Mouse (Mus musculus) retina, postnatal 1 day (tissue): ENCODE measurements around the gene Igfbp4.

ENCODE experiments used
- DNase-seq: peaks from one replicate; pipeline ENCODE4 v3.0.0-alpha.2; 2012

Igfbp4 gene

DNA sequence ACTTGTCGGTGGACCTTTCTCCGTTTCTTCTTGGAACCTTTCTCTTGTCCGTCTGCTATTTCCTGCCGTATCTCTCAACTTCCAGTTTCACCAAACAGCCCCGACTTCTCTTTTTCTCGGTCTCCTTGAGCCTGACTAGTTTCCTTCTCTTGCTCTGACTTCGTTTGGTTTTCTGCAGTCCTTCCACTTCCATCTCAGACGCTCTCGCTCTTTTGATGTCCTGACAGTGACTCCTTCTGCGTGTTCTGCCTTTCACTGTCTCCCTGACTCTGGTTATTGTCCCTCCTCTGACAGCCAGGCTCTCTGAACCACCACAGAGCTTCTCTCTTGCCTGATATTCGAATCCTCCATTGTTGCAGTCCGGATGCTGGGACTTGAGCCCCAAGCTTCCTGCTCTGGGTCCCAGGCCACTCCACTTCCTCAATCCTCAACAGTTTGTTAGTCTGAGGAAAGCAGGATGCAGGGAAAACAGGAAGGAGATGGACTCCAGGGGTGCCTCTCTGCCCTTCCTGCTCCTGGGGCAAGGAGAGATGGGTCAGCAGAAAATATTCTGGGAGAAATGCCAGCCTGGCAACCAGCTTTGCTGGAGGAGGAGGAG is 1.9 kb downstream of the Igfbp4 start:
- peak; percentile 32 for DNase-seq

DNA sequence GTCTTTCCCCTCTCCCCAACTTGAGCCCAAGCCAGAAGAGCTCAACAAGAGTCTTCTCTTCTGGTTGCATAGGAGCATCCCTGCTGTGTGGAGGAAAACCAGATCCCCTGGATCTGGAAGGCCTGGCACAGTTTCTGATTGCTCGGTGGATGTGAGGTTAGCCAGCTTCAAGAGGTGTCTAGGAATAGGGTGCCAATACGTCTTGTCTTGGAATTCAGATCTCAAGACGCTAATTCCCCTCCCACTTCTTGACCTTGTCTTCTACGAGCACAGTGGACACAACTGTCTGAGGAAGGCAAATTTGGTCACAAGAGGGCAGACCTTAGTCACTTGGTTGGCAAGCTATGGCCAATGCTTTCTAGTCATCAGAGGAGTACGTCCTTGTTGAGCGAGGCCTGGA is 2.6 kb downstream of the Igfbp4 start:
- no peak for DNase-seq

DNA sequence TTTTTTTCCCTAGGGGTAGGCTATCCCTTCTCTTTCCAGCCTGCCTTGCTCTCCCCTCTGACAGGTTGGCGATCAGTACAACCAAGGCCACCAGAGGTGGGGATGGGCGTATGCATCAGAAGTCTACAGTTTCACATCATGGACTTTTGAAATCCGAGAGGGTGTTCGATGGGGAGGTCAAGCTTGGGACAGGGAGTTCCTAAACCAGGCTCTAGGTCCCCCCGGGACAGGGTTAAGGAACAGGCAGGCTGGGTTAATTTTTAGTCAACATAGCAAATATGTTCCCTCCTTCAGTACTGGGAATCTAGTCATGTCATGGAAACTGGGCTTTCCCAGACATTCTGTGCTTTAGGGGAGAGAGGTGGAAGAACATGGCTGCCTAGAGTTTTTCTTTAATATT is 3.3 kb downstream of the Igfbp4 start:
- no peak for DNase-seq

DNA sequence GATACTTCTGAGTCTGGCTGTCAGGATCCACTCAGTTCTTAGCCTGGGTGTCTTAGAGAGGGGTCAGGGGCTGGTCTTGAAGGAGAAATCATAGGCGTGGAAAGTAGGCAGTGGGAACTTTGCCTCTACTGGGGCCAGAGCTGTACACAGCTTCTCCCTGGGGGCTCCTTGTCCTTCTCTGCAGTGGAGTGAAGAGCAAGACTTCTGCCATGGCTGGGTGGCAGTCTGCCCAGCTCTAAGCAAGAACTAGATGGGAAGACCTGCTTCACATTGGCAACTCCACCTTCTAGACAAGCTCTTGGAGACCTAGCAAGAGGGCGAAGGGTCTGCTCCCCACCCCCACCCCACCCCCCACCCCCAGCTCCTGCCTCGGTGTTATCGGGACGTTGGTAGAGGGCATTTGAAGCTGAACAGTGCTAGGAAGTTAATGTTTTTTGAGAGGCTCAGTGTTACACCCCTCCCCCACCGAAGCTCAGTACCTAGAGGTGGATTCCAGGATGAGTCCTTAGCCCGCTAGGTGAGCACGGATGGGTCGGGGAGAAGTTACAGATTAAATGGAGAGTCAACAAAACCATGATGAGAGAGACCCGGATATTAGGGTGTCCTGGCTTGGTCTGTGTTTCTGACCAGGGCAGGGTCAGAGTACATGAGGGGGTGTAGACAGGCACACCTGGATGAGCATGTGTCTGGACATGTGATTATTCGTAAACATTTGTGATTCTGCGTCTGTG is 4.3 kb downstream of the Igfbp4 start:
- no peak for DNase-seq

DNA sequence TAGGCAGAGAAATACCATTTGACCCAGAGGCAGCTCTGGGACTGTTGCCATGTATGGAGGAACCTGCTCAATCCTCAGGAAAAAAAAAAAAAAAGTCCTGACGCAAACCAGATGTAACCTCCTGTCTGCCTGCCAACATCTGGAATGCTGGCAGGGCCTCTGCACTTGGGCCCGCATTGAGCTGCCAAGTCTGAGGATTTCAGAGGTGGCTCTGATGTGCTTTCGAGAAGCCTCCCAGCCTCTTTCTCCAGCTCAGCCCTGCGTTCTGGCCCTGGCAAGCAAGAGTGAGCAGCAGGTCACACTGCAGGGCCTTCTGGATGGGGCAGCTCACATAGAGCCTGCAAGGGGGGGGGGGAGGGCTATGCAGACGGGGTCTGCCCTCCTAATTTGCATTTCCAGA is 6.1 kb downstream of the Igfbp4 start:
- no peak for DNase-seq

DNA sequence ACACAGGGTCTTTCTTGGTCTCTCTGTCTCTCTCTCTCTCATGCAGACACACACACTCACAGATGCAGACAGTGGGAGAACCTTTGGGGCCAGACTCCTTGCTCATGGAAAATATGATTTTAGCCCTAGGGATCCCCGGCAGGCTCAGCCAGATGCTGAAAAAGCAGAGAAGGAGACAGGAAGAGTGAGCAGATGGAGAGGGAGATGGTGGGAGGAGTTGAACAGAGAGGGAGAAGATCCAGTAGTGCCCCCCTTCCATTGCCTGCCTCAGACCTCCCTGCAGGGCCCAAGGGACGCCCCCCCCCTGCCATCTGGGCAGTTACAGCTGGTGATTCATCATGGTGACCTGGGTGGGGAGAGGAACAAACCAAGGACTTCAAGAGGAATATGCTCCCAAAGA is 6.6 kb downstream of the Igfbp4 start:
- no peak for DNase-seq

DNA sequence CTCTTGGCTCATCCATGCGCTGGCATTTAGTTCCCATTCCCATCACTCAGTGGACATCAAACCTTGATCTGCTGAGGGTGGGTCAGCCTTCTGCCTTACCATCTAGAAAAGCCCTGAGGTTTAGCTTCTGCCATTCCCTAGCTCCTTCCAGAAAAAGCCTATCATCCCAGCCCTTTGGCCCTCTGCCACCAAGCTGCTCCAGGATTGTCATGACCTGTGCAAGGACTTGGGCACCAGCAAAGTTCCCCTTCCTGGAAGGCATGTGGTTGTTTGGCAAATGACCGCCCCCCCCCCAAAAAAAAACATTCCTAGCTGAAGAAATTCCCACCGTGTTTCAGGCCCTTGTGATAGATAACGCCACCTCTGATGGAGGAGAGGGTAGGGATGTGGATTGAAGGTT is 14.1 kb downstream of the Igfbp4 start:
- no peak for DNase-seq

DNA sequence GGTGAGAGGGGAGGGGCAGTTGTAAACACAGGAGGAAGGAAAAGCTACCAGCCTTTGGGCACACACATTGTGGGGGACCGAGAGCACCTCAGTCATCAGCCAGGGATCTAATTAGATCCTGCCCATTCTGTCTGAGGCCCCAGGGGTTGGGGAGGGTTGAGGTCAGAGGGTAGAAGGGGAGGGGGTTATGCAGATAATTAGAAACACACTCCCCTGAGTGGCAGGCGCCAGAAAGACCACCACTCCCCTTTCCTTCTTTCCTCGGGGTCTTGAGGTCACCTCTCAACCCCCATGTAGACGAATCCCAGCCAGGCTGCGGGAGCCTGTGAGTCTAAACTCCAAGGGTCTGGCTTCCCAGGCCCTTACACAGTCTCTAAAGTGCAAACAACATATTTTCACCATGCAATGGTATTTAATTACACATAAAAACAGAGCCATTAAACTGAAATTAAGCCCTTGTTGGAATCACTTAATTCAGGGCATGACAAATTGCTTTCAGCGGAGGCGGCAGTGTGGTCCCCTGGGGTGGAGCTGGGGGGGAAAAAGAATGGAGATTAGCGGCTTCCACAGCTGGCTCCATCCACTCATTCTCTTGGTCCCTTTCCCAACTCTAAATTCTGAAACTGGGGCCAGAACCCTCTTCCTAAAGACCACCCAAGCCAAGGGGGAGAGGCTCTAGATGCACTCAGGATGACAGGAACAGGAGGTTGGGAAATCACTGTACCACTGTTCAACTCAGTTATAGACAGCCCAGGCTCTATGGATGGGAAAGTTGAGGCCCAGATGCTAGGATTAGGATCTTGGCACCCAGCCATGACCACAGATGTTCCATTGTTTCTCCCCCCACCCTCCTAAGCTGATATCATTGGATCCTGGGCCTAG is 14.8 kb downstream of the Igfbp4 start:
- peak; percentile 30 for DNase-seq

DNA sequence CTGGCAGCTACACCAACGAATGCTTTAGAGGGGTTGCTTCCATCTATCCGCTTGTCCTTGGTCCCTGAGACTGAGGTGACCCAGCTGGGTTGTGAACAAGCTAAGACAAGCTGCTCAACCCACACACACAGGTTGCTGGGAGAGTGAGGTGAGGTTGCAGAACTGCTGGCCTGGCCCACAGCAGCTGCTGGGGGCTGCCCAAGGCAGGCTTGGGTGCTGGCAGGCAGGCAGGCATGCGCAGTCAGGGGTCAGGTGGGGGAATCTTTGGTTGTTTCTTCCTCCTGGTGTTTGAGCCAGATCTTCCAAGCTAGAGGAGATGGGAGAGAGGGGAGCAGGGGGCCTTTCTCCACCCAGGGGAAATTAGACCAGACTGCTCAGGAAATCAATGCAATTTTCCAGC is 19.4 kb downstream of the Igfbp4 start:
- no peak for DNase-seq

DNA sequence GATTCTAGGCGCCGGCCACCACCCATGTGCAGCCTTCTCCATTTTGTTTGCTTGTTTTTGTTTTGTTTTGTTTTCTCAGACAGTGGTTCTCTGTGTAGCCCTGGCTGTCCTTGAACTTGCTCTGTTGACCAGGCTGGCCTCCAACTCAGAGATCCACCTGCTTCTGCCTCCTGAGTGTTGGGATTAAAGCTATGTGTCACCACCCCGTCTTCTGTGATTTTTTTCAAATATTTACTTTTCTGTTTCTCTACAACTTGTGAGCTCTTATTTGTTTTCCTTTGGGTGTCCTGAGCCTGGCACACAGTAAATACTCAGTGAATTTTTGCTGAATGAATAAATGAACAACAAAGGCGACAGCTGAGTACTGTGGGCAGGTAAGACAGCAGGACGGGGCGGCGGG is 21.6 kb downstream of the Igfbp4 start:
- no peak for DNase-seq

DNA sequence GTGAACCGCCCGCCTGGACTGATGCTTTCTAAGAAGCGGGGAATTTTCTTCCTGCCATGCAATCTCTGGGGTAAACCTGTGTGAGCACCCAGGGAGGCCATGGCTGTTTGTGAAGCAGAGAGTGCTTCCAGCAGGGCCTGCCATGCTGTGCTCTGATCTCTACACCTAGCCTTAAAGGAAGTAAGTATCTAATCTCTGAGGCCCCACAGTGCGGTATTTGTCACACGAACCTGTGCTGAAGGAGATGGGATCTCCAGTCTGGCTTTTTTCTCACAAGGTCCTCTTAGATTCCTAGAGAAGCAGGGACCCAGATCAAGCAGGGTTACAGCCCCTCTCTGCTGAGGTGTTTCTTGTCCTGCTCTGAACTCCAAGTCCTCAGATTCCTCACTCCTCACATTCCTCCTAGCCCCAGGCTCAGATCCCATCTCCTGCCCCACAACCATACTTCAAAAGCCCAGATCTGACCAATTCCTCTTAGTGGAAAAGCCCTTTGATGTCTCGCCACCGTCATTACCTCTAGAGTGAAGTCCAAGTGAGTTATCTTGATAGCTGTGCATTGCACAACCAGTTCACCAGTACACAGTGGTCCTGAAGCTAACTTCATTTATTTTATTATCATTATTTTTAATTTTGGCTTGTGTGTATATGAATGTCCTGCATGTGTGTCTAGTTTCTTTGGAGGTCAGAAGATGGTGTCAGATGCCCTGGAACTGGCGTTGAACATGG is 22.5 kb downstream of the Igfbp4 start:
- DNase-seq = no peak

DNA sequence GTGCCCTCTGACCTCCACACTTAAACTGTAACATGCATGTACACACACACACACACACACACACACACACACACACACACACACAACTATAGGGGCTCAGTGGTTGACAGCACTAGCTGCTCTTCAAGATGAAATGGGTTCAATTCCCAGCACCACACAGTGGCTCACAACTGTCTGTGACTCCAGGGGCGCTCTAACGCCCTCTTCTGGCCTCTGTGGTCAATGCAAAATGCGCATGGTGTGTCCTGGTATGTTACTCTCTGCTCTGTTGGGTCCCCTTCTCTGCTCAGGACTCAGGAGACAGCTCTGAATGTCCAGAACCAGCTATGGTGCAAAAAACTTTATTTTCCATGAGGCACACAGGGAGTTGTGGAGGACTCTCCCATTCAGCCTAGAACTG is 24.3 kb downstream of the Igfbp4 start:
- DNase-seq = peak; percentile 23

DNA sequence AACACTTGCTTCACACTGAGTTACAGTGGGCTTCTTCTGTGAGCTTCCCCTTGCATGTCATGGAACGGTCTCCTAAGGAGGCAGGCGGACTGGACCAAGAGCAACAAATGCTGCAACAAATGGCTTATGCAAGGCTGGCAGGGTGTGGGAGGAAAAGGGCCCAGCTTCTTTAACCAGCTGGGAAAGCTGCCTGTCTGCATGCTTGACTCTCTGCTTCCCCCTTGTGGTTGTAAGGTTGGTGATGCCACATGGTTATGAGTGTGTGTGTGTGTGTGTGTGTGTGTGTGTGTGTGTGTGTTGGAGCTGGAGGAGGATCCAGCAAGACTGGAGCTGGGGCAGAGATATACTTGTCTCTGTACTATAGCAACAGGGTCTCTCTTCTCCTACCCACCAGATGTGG is 24.9 kb downstream of the Igfbp4 start:
- peak; percentile 94 for DNase-seq

DNA sequence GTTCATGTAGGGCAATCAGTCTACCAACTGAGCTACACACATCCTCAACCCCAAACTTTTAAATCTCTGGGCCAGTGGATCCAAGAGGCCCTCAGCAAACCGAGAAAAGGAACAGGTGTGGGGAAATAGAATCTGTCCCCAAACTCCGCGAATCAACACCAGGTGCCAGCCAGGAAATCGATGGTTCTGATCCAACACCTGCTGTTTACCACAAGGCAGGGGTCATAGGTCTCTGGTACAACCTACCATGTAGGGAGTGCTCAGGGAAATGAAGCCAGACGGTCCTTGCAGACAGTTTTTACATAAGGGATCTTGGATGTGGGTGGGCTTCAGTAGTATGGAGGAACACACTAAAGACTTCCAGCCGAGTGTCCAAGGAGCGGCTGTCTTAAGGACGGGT is 26.5 kb downstream of the Igfbp4 start:
- DNase-seq = no peak

DNA sequence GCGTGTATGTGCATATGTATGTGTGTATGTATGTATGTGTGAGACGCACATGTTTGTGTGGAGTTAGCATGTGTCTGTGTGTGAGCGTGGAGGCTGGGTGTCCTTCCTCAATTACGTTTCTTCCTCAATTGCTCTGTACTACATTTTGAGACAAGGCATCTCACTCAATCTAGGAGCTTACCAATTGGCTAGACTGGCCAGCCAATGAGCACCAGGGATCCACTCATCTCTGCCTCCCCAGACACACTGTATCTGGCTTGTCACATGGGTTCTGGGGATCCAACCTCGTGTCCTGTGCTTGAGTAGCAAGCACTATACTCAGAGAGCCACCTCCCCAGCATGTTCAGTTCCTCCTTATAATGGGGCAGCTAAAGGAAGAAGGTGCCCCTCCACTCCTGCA is 27.4 kb downstream of the Igfbp4 start:
- no peak for DNase-seq

DNA sequence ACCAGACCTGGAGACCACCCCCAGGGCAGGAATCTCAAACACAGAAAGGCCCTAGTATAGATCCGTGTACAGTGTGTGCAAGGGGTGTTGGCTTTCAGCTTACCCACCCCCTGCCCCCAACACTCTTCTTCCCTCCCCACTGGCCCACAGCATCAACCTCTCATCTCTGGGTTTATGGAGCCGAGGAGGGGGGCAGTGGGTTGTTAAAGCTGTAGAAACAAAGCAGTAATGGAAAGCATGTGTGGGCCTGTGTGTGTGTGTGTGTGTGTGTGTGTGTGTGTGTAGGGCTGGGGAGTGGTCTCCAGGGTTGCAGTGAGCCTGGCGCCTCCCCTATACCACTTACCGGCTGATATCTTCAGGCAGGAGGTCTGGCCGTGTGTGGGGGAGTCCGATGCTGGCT is 30.8 kb downstream of the Igfbp4 start:
- DNase-seq = peak; percentile 21

DNA sequence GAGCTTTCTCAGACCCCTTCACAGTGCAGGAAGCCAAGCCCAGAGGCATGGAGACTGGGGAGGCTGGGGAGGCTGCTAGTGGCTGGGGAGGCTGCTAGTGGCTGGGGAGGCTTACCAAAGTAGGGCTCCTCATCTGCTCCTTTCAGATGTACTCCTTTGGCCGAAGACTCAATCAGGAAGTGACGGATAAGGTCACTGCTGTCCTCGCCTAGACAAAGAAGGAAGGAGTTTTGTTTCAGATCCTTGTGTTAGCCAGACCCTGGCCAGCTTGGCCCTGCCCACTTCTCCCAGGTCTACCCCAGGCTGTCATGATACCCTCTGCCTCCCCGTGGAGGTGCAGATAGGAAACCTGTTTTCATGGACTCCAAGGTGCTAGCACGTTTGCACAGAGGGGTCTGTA is 32.7 kb downstream of the Igfbp4 start:
- DNase-seq = no peak

DNA sequence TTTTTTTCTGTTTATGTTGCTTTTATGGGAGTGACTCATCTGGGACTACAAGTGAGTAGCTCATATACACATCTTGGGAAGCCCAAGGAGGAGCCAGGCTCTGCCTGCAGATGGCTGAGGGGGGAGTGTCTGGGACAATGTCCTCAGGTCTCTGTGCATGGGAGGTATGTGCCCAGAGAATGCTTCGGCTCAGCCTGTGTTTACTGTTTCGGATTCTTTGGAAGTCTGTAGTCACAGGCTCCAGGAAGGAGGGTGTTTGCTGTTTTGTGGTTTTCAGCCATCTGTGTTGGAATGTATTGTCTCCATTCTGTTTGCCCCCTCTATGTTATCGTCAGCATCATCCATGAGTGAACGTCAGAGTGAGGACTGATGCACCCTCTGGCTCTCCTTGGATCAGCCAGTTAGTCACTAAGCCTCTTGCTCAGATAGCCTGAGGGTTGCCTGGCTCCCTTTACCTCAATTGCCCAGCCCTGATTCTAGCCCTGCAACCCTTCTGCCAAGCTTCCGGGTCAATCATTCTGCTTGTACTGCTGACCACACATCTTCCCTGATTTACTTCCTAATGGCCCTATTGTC is 35.8 kb downstream of the Igfbp4 start:
- DNase-seq = no peak

DNA sequence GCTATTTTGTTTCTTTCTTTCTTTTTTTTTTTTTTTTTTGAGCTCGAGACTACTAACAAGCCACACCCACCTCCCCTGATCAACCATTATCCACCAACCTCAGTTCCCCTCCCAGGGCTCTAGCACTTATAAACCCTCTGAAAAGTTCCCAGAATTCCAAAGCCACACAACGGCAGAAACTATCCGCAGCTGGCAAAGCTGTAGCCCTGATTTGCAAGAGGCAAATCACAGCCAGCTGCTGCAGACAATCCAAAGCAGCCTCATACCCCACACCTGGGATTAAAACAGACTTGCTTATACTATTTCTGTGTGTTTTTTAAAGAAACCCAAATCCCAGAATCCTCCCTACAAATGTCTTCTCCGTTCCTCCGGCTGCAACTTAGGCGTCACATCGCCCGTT is 36.8 kb downstream of the Igfbp4 start:
- no peak for DNase-seq

DNA sequence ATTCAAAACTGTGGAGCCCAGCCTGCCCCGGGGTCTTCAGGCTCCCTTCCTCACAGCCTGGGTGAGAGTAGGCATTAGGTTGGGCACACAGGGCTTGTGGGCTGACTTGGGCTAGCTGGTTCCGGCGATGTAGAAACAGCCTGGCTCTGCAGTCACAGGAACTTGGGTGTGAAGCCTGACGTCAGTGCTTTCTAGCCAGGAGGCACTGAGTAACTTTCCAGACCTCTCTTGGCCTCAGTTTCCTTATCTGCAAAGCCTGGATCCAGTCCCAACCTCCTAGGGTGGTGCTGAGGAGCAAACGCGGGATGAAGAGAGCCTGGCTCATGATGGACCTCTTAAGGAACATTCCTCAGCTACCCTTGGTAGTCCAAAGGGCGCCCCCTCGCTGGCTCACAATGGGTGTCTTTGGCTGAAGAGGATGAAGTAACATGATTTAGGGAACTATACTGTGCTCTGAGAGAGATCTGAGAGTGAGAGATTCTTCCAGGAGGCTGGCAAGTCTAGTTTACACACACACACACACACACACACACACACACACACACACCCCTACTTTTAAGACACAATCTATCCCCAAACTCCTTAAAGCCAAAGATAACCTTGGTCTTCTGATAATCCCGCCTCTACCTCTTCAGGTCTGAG is 40.0 kb downstream of the Igfbp4 start:
- no peak for DNase-seq

DNA sequence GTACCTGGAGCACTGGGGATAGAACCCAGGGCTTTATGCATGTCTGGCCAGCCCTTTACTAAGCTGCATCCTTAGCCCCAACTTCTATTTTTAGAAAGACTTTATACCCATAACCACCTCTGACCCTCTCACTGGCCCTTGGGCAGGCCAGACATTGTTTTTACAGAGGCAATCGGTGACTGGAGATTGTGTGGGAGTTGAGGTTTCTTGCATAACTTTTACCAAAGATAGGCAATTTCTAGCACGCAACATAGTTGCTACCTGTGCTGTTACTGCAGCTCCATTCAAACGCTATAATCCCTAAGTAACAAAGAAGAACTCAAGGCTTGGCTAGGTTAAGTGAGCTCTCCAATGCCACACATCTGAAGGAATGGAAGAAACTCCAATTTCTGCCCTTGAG is 40.5 kb downstream of the Igfbp4 start:
- DNase-seq = no peak

DNA sequence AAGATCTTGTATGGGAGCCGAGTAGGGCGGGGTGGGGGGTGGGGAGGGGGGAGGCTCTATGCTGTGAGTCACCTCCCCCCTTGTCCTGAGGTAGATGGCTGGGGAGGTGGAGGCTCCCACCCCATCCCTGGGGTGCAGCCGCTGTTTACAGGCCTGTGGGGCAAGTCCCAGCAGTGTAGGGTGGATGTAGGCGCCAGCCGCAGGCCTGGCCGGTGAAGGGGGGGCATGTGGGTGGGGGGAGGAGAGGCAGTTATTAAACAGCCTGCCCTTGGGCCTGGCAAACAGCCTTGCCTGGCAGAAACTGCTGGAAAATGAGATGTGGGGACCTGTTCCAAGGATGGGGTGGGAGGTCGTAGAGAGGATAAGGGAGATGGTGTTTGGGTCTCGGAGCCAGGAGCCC is 41.1 kb downstream of the Igfbp4 start:
- no peak for DNase-seq

DNA sequence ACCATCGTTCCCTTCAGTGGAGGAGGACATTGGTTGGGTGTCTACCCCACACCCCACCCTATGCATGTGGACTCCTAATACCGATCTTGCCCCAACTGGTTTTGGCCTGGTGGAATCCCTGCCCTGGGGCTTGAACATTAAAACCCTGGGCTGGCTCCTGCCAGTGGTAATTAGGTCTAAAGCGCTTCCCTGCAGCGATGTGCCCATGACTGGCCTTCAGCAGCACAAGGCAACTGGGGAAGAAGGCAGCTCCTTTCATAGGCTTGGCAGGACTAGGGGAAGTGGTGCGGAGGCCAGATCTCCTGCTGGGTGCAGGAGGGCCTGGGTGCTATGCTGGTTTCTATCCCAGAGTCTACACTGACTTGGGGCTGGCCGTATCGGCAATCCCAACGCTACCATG is 42.5 kb downstream of the Igfbp4 start:
- no peak for DNase-seq
